Mouse (Mus musculus): Measurements from ENCODE around the gene Phgdh.

Phgdh gene

GRCm38 (mm10) chr3:98348106-98348505 is 8.3 kb upstream of the Phgdh start:
- no peak for DNase-seq (ENCODE audit: low spot score in 2 of 2)

GRCm38 (mm10) chr3:98343235-98343634 is 3.4 kb upstream of the Phgdh start:
- DNase-seq (ENCODE audit: low spot score in 2 of 2), result no peak

- DNase-seq (ENCODE audit: low spot score in 2 of 2), result no peak
Observed at GRCm38 (mm10) chr3:98340818-98341594, 1.2 kb upstream of the Phgdh start.

GRCm38 (mm10) chr3:98339097-98339705 is 589 bp downstream of the Phgdh start:
- peak in 1 of 2 experiments; percentile 37 for DNase-seq (ENCODE audit: low spot score in 2 of 2)

DNA sequence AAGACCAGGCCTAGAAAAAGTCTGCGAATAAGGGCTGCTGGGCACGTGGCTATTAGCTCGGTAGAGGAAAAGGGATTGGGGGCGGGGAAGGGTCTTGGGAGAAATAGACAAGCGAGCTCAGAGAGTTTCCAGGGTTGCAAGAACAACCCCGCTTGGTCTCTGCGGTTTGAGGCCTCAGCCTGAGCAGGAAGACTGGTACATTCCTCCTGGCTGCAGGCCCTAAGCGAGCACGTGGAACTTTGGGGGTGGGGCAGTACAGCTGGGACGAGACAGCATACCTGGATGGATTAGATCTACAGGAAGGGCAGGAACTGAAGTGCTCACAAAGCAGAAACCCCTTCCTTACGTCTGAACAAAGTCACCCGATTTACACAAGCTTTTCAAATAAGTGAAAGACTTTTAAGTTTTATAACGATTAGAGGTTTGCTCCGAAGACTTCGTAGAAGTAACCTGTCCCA is 1.2 kb downstream of the Phgdh start:
- DNase-seq (ENCODE audit: low spot score in 2 of 2), result peak in 1 of 2 experiments; percentile 33

GRCm38 (mm10) chr3:98336661-98337654 is 2.8 kb downstream of the Phgdh start:
- no peak for DNase-seq (ENCODE audit: low spot score in 2 of 2)

DNA sequence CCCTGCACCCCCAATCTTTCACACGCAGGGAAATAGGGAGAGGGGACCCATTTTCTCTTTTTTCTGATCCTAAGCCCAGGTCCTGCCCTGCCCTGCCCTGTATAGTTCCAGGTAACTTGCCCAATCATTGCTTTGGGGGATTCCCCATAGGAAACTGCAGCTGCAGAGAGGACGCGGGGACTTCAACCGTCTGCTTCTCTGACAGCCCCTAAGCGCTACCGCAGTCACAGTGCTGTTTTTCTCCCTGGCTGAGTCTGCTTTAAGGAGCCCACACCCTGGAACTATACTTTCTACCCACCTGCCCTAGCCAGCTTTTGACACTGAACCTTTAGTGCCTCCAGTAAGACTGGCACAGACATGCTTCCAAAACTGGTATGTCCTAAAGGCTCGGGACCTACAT is 3.9 kb downstream of the Phgdh start:
- no peak for DNase-seq (ENCODE audit: low spot score in 2 of 2)

- no peak for DNase-seq (ENCODE audit: low spot score in 2 of 2)
Observed at GRCm38 (mm10) chr3:98335331-98335730, 4.5 kb downstream of the Phgdh start.

- DNase-seq (ENCODE audit: low spot score in 2 of 2), result no peak
Observed at GRCm38 (mm10) chr3:98334010-98334409, 5.8 kb downstream of the Phgdh start.

- DNase-seq (ENCODE audit: low spot score in 2 of 2), result no peak
Observed at GRCm38 (mm10) chr3:98324235-98324634, 15.6 kb downstream of the Phgdh start.

DNA sequence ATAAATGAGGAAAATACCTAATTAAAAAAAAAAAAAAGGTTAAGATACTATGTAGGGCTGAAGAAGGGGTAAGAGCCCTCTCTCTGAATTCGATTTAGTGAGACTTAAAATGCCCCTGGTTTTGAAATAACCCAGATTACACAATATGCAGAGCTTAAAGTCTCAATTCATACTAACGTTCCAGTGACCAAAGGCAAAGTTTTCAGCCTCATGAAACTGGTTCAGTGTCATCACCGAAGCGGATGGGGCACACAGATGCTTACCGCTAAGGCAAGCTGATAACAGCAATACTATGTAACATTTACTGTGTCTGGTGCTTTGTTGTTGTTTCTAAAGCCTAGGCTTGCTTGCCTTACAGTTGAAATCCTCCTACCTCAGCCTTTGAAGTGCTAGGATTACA is 17.6 kb downstream of the Phgdh start:
- DNase-seq (ENCODE audit: low spot score in 2 of 2), result no peak

- DNase-seq (ENCODE audit: low spot score in 2 of 2), result no peak
Observed at GRCm38 (mm10) chr3:98319190-98319589, 20.6 kb downstream of the Phgdh start.

- peak in 1 of 2 experiments; percentile 31 for DNase-seq (ENCODE audit: low spot score in 2 of 2)
Observed at GRCm38 (mm10) chr3:98317143-98317542, 22.6 kb downstream of the Phgdh start.

DNA sequence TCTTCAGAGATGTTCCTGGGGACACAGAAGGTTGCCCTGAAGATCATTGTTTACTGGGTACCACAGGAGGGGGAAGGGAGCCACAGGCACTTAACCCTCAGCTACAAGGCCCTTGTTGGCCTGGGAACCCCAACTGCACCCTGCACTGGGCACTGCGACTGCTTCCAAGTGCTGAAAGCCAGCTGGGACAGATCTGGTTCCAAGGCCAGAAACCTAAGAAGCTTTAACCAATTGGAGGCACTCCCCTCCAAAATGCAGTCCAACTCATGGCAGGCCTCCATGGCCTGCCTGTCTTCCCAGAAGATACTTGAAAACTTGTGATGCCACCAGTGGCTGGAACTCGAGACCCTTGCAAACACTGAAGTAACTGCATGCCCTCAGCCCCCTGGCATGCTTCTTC is 24.6 kb downstream of the Phgdh start:
- DNase-seq (ENCODE audit: low spot score in 2 of 2), result no peak

DNA sequence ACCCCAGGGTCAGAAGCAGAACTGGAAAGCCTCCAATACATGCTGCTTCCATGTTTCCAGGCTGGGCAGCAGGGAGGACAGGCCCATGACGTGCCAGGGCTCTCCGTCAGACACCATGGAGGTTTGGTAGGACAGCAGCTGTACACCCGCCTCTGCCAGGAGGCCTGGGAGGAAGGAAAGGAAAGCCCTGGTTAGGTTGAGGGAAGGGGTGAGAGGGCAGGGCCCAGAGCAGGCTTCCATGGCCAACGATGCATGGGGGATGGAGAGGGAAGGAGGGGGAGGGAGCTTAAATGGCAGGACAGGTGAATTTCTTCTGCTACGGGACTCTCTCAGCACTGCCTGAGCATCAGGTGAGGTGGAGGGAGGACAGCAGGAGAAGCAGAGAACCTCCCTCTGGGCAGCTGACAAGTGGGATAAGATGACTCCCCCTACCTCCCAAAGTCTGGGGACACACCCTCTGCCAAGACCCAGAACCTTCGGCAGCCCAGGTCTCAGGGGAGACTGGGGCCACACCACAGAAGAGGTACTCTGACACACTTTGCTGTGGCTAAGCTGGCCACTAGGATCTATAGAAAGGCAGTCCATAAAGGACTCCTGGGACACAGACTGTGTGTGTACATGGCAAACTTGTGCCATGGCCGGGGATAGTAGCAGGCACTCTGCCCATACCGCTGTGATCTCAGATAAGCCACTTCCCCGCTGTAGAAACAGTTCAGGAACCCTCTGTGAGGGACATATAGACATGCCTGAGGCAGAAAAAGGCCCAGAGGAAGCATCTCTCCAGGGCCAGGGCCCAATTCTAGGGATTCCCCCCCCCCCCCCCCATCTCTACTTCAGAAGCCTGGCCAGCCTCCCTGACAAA is 26.3 kb downstream of the Phgdh start:
- no peak for DNase-seq (ENCODE audit: low spot score in 2 of 2)

- DNase-seq (ENCODE audit: low spot score in 2 of 2), result peak; percentile 56 to 70
Observed at GRCm38 (mm10) chr3:98312867-98313266, 26.9 kb downstream of the Phgdh start.

DNA sequence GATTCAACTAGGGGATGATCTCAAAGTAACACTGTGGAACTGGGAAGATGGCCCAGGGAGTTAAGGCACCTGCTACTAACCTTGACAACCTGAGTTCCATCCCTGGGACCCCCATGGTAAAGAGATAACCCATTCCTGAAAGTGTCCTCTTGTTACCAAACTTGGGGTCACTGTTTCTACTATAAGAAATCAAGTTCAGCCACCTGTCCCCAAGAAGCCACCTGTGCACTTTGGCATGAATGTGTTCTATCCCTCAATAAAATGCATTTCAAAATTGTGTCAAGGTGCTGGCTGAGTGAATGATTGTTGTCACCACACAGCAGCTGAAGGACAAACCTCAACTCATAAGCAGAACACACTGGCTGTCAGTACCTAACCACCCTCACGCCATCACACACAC is 29.3 kb downstream of the Phgdh start:
- DNase-seq (ENCODE audit: low spot score in 2 of 2), result no peak

DNA sequence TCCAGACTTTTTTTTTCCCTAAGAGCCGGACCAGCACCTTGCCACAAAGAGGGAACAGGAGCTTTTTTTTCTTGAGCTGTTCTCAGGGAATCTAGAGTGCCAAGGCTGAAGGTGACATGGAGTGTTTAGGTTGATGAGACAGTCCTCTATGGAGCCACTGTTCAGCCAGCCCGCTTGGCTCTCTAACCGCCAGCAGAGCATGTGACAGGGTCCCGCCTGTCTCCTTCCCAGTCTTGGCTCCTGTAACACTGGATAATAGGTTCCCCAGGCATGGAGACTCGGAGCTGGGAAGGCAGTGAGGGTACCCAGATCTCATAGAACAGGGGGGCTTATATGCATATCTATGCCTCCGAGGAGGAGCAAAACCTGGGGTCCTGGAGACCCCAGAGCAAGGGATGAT is 31.2 kb downstream of the Phgdh start:
- no peak for DNase-seq (ENCODE audit: low spot score in 2 of 2)

DNA sequence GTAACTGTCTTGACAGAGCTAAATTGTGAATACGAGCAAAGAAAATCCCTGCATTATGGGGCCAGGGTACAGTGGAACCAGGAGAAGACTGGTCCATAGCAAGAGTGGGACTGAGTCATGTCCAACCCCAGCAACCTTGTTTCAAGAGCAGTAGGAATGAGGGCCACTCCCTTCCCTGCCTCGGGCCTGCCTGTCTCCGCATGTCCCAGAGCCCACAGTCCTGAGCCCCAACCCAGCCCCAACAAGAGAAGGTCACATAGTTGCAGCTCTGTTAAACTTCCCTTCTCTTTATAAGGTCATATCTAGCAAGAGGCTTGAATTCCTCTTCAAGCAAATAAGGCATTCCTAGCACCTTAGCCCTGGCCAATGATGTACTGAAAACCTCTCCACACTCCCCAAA is 38.0 kb downstream of the Phgdh start:
- no peak for DNase-seq (ENCODE audit: low spot score in 2 of 2)

DNA sequence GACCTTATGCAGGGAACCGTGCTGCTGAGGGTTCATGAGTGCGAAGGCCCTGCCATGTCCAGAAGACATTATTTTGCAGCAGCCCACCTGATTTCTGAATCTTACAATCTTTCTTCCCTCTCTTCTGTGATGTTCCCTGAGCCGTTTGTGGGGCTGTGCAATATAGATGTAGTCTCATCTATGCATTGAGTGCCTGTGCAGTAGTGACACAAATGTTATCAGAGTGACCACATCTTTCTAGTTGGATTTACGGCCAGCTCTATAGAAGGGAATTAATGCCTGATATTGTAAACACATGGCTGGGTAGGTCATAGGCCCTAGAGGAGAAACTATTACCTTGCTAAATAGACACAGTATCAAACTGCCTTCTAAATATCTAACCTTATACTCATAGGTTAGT is 39.5 kb downstream of the Phgdh start:
- no peak for DNase-seq (ENCODE audit: low spot score in 2 of 2)
